Mouse (Mus musculus): ENCODE data around the gene Lypd8. TPM values are rescaled to one million over a fixed set of nuclear protein-coding genes. Genes with fewer than 3 reads are reported as not detected.

The Lypd8 gene
- total RNA-seq, 4 experiments from 2014 or later: not detected

DNA sequence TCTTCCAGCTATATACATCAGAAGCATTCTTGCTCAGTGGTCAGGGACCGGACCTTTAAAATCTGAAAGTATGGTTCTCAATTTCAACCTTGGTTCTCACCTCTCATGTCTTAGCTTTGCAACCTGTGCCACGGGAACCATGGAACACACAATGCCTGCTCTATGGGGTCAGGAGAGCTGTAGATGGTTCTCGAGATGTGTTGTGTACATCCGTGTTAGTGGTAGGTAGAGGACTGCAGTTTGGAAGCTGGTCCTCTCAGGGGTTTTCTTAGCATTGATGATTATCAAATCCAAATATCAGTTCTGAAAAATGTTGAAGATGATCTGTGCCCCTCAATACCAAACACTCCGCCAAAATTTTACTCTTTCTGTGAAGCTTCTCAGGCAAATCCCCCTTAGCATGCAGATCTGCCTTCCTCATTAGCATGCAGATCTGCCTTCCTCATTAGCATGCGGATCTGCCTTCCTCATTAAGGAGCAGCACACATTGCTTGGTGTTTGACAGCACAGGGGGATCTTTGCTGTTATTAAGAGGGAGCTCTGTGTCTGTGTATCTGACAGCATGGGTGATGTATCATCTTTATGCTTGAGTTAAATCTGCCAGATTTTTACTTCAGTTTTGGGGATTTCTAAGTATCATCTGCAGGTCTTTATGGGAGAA, 21.3 kb downstream of the Lypd8 start:
- no peak for DNase-seq

DNA sequence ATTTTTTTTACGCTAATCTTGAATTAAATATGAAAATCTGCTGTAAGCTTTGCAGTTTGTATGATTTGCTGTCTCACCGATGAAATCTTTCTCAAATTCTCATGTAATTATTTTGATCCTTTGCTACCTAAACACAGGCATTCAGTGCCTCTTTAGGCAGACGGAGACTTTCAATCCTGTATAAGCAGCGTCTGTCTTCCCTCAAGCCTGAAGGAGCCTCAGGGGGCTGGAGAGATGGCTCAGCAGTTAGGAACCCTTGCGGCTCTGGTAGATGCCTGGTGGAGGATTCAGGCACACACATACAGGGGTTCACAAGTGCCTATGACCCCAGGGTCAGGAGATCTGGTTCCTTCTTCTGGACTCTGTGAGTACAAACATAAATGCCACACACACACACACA, 21.8 kb downstream of the Lypd8 start:
- no peak for DNase-seq

DNA sequence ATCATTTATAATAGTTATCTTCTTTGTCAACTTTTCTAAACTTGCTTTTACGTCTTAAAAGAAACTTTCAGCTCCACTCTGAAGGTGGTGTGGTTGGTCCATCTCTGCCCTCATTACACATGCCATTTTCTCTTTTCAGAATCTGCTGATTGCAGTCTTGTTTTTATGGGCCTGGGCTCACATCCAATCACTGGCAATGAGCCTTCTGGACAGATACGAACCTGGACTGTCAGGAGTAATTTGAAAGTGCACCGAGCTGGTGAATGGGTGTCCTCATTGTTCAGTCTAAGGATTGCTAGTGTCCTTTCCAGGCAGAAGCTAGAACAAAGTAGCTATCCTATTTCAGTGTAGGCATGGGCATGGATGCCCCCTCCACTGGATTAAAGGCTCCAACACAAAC, 29.2 kb downstream of the Lypd8 start:
- DNase-seq: no peak

DNA sequence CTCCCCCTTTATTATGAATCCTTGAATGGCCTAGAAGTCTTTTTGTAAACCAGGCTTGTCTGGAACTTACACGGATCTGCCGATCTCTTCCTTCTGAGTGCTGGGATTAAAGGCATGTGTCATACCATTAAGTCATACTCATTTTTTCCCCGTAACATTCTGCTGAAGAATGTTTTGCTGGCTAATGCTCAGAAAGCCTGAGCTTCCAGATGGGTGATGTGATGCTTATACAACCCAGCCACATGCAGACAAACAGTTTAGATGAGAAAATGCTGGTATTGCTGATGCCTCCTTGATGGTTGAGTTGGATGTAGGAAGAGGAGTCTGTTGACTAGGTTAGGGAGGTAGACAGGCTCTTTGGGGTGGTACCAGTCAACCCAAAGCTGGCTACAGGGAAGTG, 39.5 kb downstream of the Lypd8 start:
- no peak for DNase-seq

DNA sequence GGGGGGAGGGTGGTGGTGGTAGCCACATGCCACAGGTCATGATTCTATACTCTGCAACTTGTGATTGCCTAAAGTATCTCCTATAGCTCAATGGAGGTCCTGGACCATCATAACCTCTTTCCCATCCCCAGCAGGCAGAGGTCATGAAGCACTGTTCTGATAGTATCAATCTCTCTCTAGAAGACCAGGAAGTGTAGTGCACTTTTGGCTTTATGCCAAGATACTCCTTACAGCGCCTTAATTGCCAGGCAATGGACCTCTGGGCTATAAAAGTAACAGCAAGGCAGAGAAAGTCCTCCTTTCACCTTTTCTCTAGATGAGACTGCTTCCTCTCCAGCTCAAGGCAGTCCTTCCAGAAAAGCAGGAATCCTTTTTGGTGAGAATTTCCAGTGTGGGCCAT, 42.0 kb downstream of the Lypd8 start, which contains the start of gene 1810065E05Rik:
TSS of gene 1810065E05Rik (plus strand) at position 297 of the 400 bp plus-strand sequence.
- DNase-seq: no peak

DNA sequence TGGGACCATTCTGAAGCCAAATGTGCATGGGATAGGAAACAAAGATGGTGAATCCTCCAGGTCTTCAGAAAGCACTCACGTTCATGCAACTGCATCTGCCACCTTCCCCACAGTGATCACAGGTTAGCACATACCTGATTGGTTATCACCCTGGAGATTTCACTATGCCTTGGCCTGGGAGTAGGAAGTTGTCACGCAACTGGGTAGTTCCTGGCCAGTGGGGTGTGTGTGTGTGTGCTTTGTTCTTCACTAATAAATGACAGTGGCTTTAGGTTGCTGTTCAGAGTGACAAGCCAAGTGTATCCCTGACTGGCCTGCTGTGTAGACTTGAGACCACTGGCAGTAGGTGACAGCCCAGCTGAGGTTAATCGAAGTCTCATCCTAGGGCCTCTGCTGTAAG, 53.4 kb downstream of the Lypd8 start, which contains the start of gene Gm12253:
TSS of gene Gm12253 (plus strand) at position 301 of the 400 bp plus-strand sequence.
- DNase-seq: no peak

DNA sequence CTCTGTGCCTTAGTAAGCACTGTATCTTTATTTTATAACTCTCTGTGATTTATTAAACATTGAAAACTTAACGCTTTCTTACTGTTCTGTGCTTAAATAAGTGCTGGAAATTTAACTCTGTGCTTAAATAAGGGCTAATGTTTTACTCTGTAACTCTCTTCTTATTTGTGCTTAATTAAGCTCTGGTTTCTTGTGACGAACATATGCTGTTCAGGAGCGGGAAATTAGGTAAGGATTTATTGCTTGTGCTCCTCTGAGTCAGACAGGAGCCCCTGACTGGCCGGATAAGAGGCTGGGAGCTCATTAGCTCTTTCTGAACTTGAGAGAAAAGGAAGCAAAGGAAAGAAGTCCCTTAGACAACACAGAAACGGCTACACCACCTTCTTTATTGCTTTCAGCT, 59.0 kb downstream of the Lypd8 start:
- no peak for DNase-seq

Other genes starting within 250 kb of the Lypd8 start
- 10 to 100 TPM; 20.5 to 34.7 (median 26.4) TPM for gene Gemin5, start 210.5 kb upstream of the Lypd8 start, total RNA-seq (2022)
- gene Mrpl22, start 207.4 kb upstream of the Lypd8 start, total RNA-seq (2022): 10 to 100 TPM; 63.8 to 78.6 (median 70.4) TPM
- gene Igtp, start 179.5 kb upstream of the Lypd8 start, total RNA-seq (2022): 10 to 100 TPM; 12.9 to 17.0 (median 16.2) TPM
- 10 to 100 TPM; 14.7 to 19.4 (median 17.3) TPM for gene Irgm2, start 179.4 kb upstream of the Lypd8 start, total RNA-seq (2022)
- not detected for gene 4930438A08Rik, start 104.2 kb upstream of the Lypd8 start, total RNA-seq (2022)
- gene Zfp692, start 72.0 kb upstream of the Lypd8 start, total RNA-seq (2022): 10 to 100 TPM in 3 of 4 experiments, 1 to 10 TPM in 1; 9.6 to 26.7 (median 17.0) TPM
- gene Zfp672, start 48.7 kb upstream of the Lypd8 start, total RNA-seq (2022): 10 to 100 TPM; 44.3 to 65.6 (median 54.7) TPM
- gene Sh3bp5l, start 48.3 kb upstream of the Lypd8 start, total RNA-seq (2022): 10 to 100 TPM; 53.5 to 58.2 (median 55.9) TPM
- not detected for gene 1810065E05Rik, start 42.1 kb downstream of the Lypd8 start, total RNA-seq (2022)
- gene Gm12253, start 53.5 kb downstream of the Lypd8 start, total RNA-seq (2022): not detected
- gene Lypd9, start 73.9 kb downstream of the Lypd8 start, total RNA-seq (2022): not detected
- gene Olfr30, start 83.2 kb downstream of the Lypd8 start, total RNA-seq (2022): not detected
- not detected for gene Olfr332, start 113.5 kb downstream of the Lypd8 start, total RNA-seq (2022)
- not detected for gene Olfr331, start 123.5 kb downstream of the Lypd8 start, total RNA-seq (2022)
- 1 to 10 TPM in 3 of 4 experiments, under 1 TPM in 1; 0.49 to 1.8 (median 1.5) TPM for gene Olfr330, start 155.8 kb downstream of the Lypd8 start, total RNA-seq (2022)
- gene Olfr329-ps, start 167.4 kb downstream of the Lypd8 start, total RNA-seq (2022): 1 to 10 TPM in 1 of 4 experiments, under 1 TPM in 3; 0.22 to 1.2 (median 0.71) TPM
- gene Olfr328, start 176.6 kb downstream of the Lypd8 start, total RNA-seq (2022): under 1 TPM; 0.31 to 0.73 (median 0.40) TPM
- gene Olfr224, start 191.5 kb downstream of the Lypd8 start, total RNA-seq (2022): not detected
- gene Olfr325, start 198.7 kb downstream of the Lypd8 start, total RNA-seq (2022): not detected
- gene Olfr324, start 216.1 kb downstream of the Lypd8 start, total RNA-seq (2022): not detected
- gene 2210407C18Rik, start 237.0 kb downstream of the Lypd8 start, total RNA-seq (2022): not detected